Mouse (Mus musculus) ES-E14 (cell line): ENCODE measurements at regions not wholly inside any gene's neighbourhood (a gene's known extent, or its start where the extent isn't known, plus 50 kb on each side); places are given as distances from the start of the nearest gene placed in this dataset.

ENCODE experiments used
- CHD2 ChIP-seq: IDR thresholded peaks from 2 replicates; pipeline ENCODE4 v1.6.1; 2014; ENCODE audit warnings: mild to moderate bottlenecking, low read depth, low read length, inconsistent platforms
- HCFC1 ChIP-seq: IDR thresholded peaks from 2 replicates; pipeline ENCODE4 v1.6.1; 2012; ENCODE audit warnings: low read length, inconsistent platforms, borderline replicate concordance; ENCODE audit not compliant: insufficient read depth
- MAFK ChIP-seq: IDR thresholded peaks from 2 replicates; pipeline ENCODE4 v1.6.1; 2014; ENCODE audit warnings: mild to moderate bottlenecking, low read depth, low read length, inconsistent platforms; ENCODE audit not compliant: insufficient read depth

- TF ChIP-seq MAFK: no peak
- no peak for TF ChIP-seq HCFC1
- no peak for TF ChIP-seq CHD2
Measured at GRCm38 (mm10) chr19:19306476-19307131, 195.6 kb upstream of the Rorb start.
